Mouse (Mus musculus) liver, adult 2 months (tissue): Measurements from ENCODE around the gene Cdh15.

Source experiments
- CTCF ChIP-seq: fragments of 200-500 bp; IDR thresholded peaks from 2 replicates; pipeline ENCODE4 v1.5.1; 2011; ENCODE audit warnings: low read depth, low read length, control low read depth
- POLR2A ChIP-seq: fragments of 200-500 bp; IDR thresholded peaks from 2 replicates; pipeline ENCODE4 v1.6.1; 2011; ENCODE audit warnings: low read length, control low read depth; ENCODE audit not compliant: insufficient read depth; ENCODE audit errors: extremely low read depth

DNA sequence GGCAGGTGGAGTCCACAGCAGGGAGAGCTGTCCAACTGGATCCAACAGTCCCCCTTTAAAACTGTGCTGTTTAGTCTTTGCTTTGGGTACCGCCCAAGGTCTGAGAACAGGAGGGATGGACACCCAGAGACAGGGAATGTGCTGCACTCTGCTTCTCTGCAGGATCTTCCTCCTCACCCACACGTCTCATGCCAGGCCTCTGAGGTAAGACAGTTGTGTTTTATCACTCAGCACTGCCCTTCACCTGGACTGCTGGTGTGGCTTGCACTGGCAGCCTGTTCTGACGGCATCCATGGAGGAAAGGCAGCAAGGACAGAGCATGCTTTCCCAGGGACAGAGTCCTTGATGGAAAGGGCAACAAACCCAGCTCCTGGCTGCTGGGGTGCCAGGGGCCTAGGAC lies 54.8 kb downstream of the Cdh15 start:
- TF ChIP-seq CTCF, result no peak
- no peak for TF ChIP-seq POLR2A
